Mouse (Mus musculus): ENCODE results near the gene Ctnnbl1. TPM values are rescaled to one million over a fixed set of nuclear protein-coding genes. Genes with fewer than 3 reads are reported as not detected.

Gene Ctnnbl1
- polyA plus RNA-seq, 1 experiment from 2014 or later = 44.5 TPM

DNA sequence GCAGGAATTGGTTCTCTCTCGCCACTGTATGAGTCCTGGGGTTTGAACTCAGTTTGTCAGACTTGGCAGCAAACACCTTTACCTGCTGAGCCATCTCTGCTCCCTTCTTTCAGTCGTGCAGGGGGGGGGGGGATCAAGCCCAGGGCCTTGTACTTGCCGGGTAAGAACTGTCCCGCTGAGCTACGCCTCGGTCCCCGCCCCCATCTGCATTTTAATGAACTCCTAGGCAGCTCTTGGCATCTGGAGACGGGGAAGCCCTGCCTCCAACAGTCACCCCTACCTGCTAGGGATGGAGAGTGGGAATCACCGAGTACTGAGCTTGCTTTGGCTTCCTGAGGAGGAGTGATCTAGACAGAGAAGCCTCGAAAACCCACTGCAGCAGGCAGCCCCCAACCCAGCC, 181.3 kb downstream of the Ctnnbl1 start:
- ATAC-seq = no peak
- in situ Hi-C loops (cut with MboI; ENCODE audit: low pct_unique_long_range_greater_than_20kb) = loop anchor here (5.0 kb wide), 1 partner anchor 49 kb away; no protein-coding TSS in a partner anchor
- DNase-seq (ENCODE audit: low read depth, low spot score) = no peak
- ChIA-PET POLR2A (interaction anchor here (0.6 kb wide), 1 partner anchor 39 kb away, joined by 3 read pairs; no protein-coding TSS in a partner anchor), CTCF (no interaction called here)
- TF ChIP-seq CTCF (IDR thresholded peaks at IDR 0.05) = no peak
- peaks cover 48% of the 10 kb centered on the region for H3K27me3 ChIP-seq

DNA sequence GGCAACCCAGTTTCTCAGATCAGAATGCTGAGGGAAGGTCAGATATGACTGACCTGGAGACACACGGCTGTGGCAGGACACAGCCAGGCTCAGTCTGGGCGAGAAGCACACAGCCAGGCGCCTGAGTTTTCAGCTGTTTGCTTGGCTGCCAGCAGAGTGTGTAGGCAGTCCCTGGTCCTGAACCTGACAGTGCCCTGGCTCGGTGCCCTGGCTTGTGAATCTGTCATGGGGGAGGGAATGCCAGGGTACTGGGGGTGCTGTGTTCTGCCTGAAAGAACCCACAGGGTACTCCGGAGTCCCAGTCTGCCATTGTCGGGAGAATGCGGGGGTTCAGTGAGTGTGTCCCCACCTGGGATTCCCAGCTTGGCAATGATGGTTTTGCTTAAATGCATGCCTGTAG, 184.3 kb downstream of the Ctnnbl1 start:
- H3K27me3 ChIP-seq = peaks cover 64% of the 10 kb centered on the region
- TF ChIP-seq CTCF (IDR thresholded peaks at IDR 0.05) = no peak
- DNase-seq (ENCODE audit: low read depth, low spot score) (no peak), ATAC-seq (no peak)
- CTCF ChIA-PET = no interaction called here
- in situ Hi-C loops (cut with MboI; ENCODE audit: low pct_unique_long_range_greater_than_20kb) = no loop called here
- POLR2A ChIA-PET = no interaction called here

DNA sequence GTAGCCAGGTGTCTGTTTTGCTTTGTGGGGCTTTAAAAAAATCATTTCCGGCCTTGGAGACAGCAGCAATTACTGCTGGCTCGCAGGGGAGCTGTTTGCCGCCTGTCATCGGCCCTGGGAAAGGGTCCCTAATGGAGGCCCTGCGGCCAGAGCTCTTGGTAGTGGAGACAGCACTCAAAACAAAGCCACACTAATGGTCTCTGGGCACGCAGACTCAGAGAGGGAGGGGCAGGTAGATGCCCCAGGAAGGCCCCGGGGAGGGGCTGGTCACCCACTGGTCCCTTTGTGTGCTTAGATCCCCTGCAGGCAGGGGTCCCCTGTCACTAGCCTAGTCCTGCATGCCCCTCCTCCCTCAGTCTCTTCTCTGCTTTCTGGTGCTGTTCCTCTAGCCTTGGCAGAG, 186.2 kb downstream of the Ctnnbl1 start:
- ChIA-PET CTCF (no interaction called here), POLR2A (no interaction called here)
- TF ChIP-seq CTCF (IDR thresholded peaks at IDR 0.05) = no peak
- no peak for ATAC-seq
- H3K27me3 ChIP-seq = peaks cover 61% of the 10 kb centered on the region
- in situ Hi-C loops (cut with MboI; ENCODE audit: low pct_unique_long_range_greater_than_20kb) = no loop called here
- DNase-seq (ENCODE audit: low read depth, low spot score) = no peak

DNA sequence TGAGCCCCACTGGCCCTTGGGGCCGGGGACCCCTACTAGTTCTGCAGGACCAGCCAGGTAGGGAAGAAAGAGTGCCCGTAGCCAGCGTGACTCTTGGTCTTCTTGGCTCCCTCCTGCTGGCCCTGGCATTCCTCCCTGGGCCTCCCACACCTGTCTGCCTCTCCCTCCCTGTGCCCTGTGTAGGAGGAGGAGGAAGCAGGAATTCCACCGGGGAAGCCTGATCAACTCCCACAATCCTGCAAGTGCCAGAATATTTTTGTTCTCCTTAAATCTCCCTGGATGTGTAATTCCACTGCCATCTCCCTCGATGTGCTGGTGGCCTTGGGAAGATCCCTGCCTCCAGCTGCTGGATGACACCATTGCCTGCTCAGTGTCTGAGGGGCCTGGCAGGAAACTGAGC, 187.3 kb downstream of the Ctnnbl1 start:
- no peak for DNase-seq (ENCODE audit: low read depth, low spot score)
- no peak for ATAC-seq
- in situ Hi-C loops (cut with MboI; ENCODE audit: low pct_unique_long_range_greater_than_20kb) = no loop called here
- peaks cover 70% of the 10 kb centered on the region for H3K27me3 ChIP-seq
- ChIA-PET POLR2A (no interaction called here), CTCF (no interaction called here)
- no peak for TF ChIP-seq CTCF (IDR thresholded peaks at IDR 0.05)

DNA sequence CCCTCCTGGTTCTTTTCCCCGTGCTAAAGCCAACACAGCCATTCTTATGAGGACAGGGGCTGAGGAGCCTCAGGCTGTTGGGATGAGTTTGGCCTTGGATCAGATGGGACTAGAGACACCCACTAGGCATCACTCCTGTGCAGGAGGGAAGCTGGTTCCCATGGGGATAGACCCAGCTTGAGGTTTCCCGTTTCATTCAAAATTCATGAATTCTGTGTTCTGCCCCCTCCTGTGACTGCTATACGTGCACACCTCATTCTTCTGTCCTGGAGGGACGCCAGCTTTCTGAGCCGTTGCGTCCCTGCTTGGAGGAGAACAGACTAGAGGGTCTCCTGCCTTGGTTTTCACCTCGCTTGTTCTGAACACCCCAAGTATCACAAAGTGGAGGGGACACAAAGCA, 189.3 kb downstream of the Ctnnbl1 start:
- ChIA-PET POLR2A (no interaction called here), CTCF (no interaction called here)
- ATAC-seq = no peak

DNA sequence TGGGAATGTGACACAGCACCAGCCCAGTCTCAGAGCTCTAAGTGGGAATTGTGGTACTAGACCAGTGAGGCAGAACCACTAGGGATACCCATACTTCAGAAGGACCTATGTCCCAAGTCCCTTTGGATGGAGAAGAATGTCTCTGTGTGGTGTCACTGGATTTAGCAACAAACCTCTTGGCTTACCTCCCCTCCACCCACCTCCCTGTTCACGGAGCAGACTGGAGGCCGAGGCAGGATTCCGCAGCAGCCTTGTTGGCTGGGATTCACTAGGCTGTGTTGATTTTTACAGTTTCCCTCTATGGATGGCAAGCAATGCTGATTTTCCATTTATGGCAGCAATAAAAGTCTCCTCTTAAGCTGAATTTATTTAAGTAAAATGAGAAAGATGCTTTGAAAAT, 189.7 kb downstream of the Ctnnbl1 start:
- CTCF ChIA-PET = no interaction called here
- in situ Hi-C loops (cut with MboI; ENCODE audit: low pct_unique_long_range_greater_than_20kb) = no loop called here

More for the DNA sequence above, 189.3 kb downstream of the Ctnnbl1 start:
- peaks cover 77% of the 10 kb centered on the region for H3K27me3 ChIP-seq
- no peak for TF ChIP-seq CTCF (IDR thresholded peaks at IDR 0.05)
- no peak for DNase-seq (ENCODE audit: low read depth, low spot score)
- in situ Hi-C loops (cut with MboI; ENCODE audit: low pct_unique_long_range_greater_than_20kb) = no loop called here

DNA sequence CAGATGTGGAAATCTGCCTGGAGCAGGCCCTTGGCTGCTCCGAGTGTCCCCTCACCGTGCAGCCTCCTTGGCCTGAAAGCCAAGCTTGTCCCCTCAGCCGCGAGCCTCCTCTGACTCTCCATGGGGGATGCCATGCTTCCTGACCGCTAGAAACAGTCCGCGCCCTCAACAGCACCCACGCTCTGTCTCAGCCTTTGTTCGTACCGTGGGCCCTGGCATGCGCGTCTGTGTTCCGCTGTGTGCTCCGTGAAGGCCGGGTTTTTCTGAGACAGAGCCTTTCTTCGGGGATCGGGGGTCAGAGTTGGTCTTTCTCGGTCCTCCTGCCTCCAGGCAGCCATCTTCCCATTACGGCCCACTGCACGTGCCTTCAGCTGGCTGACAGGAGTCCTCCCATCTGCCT, 190.2 kb downstream of the Ctnnbl1 start:
- peaks cover 77% of the 10 kb centered on the region for H3K27me3 ChIP-seq
- no peak for DNase-seq (ENCODE audit: low read depth, low spot score)
- TF ChIP-seq CTCF (IDR thresholded peaks at IDR 0.05) = no peak
- in situ Hi-C loops (cut with MboI; ENCODE audit: low pct_unique_long_range_greater_than_20kb) = no loop called here
- CTCF ChIA-PET = no interaction called here
- POLR2A ChIA-PET = no interaction called here
- ATAC-seq = no peak

More for the DNA sequence above, 189.7 kb downstream of the Ctnnbl1 start:
- ATAC-seq (no peak), DNase-seq (ENCODE audit: low read depth, low spot score) (no peak)
- POLR2A ChIA-PET = no interaction called here
- H3K27me3 ChIP-seq = peaks cover 75% of the 10 kb centered on the region
- TF ChIP-seq CTCF (IDR thresholded peaks at IDR 0.05) = no peak

DNA sequence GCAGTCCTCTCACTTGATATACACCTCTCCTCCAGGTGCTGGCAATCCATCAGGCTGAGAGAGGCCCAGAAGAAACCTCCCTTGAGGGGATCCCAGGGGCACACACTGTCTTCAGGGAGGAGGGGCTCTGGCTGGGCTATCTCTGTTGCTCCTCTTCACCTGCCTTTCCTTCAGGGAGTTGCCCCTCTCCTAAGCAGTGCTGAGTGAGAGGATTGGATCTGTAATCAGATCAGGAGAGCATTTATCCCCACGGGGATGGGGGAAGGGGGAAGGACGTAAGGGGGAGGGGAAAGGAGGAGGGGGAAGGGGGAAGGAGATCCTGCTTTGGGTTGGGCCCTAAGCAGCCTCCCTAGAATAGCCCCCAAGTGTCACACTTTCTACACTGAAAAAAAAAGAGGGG, 190.6 kb downstream of the Ctnnbl1 start:
- DNase-seq (ENCODE audit: low read depth, low spot score) = no peak
- in situ Hi-C loops (cut with MboI; ENCODE audit: low pct_unique_long_range_greater_than_20kb) = no loop called here
- no peak for TF ChIP-seq CTCF (IDR thresholded peaks at IDR 0.05)
- peaks cover 75% of the 10 kb centered on the region for H3K27me3 ChIP-seq
- POLR2A ChIA-PET = no interaction called here
- CTCF ChIA-PET = no interaction called here
- ATAC-seq = no peak

DNA sequence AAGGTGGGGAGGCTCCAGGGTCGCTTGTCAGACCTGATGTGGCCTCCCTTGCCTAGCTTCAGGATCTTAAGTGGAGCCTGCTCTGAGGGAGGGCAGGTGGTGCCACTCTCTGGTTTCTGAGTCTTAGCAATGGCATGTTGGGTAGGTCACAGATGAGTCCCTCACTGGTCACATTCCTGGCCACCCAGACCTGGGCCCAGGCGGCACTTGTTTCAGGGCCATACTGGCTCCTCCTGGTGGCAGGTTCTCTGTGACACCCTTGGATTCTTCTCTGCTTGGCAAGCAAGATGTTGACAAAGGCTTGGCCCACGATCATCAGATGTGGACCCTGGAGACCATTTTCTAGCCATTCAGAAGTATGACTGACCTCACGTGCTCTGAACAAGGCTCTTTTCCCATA, 195.5 kb downstream of the Ctnnbl1 start:
- peaks cover 38% of the 10 kb centered on the region for H3K27me3 ChIP-seq
- POLR2A ChIA-PET = no interaction called here
- no peak for DNase-seq (ENCODE audit: low read depth, low spot score)
- CTCF ChIA-PET = no interaction called here
- TF ChIP-seq CTCF (IDR thresholded peaks at IDR 0.05) = no peak
- ATAC-seq = no peak
- in situ Hi-C loops (cut with MboI; ENCODE audit: low pct_unique_long_range_greater_than_20kb) = no loop called here

DNA sequence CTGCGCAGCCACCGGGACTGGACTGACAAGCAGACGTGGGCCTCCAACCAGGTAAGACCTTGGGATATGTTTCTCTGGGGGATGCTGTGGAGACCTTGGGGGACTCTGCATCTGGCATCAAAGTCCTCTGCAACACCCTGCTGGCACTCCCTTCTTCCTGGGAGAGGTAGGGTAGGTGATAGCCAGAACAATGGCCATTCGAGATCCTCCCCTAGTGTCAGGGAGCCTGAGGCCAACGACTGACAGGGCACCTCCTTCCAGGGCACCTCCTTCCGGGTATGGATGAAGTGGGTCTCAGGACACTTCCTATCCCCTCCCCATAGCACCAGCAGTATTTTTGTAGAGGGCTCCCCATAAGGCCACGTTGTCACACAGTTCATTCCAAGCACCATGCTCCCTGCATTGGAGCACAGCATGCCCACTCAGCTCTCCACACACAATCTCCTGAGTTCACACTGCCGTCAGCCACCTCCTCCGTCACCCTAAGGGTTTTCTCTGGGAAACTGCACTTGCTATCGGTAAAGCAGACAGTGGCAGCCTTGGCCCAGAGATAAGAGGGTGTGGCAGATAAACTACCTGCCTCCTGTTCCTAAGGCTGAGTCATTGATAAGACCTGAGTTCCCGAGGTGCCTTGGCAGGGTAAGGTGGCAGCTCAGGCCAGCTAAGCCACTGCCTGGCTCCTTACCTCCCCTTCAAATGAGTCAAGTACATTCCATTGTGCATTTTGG, 198.4 kb downstream of the Ctnnbl1 start:
- TF ChIP-seq CTCF (IDR thresholded peaks at IDR 0.05) = no peak
- no peak for DNase-seq (ENCODE audit: low read depth, low spot score)
- no peak for ATAC-seq
- in situ Hi-C loops (cut with MboI; ENCODE audit: low pct_unique_long_range_greater_than_20kb) = no loop called here
- peaks cover 38% of the 10 kb centered on the region for H3K27me3 ChIP-seq
- ChIA-PET CTCF (no interaction called here), POLR2A (interaction anchor here (0.6 kb wide), 1 partner anchor 29 kb away, joined by 4 read pairs; no protein-coding TSS in a partner anchor)

DNA sequence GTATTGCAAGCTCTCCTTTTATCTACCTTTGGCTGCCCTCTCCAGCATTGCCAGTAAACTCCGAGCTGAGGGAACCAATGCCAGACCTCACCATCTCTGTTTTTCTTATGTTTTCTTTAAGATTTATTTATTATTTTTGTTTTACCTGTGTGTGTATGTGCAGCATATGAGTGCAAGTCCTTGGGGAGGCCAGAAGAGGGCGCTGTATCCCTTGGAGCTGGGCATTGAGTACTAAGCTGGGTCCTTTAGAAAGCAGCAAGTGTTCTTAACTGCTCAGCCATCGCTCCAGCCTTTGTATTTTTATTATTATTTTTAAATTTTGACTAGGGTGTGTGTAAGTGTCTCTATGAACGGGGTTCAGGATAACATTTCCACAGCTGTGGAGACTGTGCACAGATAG, 199.5 kb downstream of the Ctnnbl1 start:
- TF ChIP-seq CTCF (IDR thresholded peaks at IDR 0.05) = no peak
- DNase-seq (ENCODE audit: low read depth, low spot score) (no peak), ATAC-seq (no peak)
- POLR2A ChIA-PET = no interaction called here
- peaks cover 39% of the 10 kb centered on the region for H3K27me3 ChIP-seq
- CTCF ChIA-PET = no interaction called here
- in situ Hi-C loops (cut with MboI; ENCODE audit: low pct_unique_long_range_greater_than_20kb) = no loop called here

DNA sequence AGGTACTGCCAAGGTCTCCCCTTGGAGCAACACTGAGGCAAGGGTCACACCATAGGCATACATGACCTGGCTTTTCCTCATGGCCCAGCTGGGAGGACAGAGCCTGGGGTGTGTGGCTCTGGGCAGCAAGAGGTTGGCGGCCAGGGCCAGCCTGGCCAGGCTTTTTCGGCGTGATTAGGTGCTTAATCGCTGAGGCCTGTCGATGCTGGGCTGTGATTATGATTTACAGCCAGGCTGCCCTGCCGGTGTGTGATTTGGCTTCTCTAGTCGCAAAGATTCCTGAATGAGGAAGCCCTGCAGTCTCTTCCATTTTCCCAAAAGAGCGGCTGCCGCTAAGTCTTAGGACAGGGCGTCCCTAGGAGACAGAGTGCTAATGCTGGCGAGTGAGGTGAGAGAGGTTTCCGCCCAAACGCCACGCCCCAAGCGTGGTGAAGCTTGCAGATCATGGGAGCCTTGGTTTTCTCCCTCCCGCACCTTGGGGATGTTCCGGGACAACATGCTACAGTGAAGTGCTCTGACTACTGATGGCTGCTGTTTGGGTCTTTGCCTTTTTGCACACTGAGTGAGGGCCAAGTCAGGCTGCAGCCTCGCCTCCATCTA, 203.5 kb downstream of the Ctnnbl1 start:
- DNase-seq (ENCODE audit: low read depth, low spot score) (no peak), ATAC-seq (no peak)
- in situ Hi-C loops (cut with MboI; ENCODE audit: low pct_unique_long_range_greater_than_20kb) = no loop called here
- TF ChIP-seq CTCF (IDR thresholded peaks at IDR 0.05) = no peak
- ChIA-PET CTCF (no interaction called here), POLR2A (no interaction called here)
- peaks cover 57% of the 10 kb centered on the region for H3K27me3 ChIP-seq

Other genes starting within 250 kb of the Ctnnbl1 start
- 2.2 TPM for gene Nnat, start 177.3 kb upstream of the Ctnnbl1 start, polyA plus RNA-seq (2021)
- gene Blcap, start 166.1 kb upstream of the Ctnnbl1 start, polyA plus RNA-seq (2021) = 47.3 TPM
- gene Vstm2l, start 177.3 kb downstream of the Ctnnbl1 start, polyA plus RNA-seq (2021) = not detected